Mouse (Mus musculus): Measurements from ENCODE around the gene Csrp1. TPM values are rescaled to one million over a fixed set of nuclear protein-coding genes. Genes with fewer than 3 reads are reported as not detected.

Gene Csrp1
- polyA plus RNA-seq (2014; fragmentation: Illumina TruSeq; extraction: RNeasy Lipid Tissue Mini Kit (QIAGEN cat#74804); ENCODE audit: low read depth, low replicate concordance): 4.2 TPM

DNA sequence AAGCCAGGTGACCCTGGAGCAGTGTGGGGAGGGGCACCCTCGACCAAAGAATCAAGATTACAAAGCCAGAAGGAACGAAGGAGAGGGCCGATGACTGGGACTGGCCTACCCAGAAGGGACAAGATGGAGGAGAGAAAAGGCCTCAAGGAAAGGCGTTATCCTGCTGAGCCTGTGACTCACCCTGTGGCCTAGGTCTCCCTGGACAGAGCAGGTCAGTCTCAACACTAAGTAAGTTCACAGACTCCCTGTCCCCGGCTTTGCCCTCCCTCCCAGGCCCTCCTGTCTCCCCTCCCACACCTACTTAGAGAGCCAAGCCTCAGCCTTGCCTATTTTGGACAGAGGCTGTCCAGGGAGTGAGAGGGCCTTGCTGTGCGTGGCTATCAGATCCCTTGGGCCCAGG lies at the start of gene Csrp1:
Csrp1 (plus strand) TSS at position 79 of the 400 bp plus-strand sequence.

DNA sequence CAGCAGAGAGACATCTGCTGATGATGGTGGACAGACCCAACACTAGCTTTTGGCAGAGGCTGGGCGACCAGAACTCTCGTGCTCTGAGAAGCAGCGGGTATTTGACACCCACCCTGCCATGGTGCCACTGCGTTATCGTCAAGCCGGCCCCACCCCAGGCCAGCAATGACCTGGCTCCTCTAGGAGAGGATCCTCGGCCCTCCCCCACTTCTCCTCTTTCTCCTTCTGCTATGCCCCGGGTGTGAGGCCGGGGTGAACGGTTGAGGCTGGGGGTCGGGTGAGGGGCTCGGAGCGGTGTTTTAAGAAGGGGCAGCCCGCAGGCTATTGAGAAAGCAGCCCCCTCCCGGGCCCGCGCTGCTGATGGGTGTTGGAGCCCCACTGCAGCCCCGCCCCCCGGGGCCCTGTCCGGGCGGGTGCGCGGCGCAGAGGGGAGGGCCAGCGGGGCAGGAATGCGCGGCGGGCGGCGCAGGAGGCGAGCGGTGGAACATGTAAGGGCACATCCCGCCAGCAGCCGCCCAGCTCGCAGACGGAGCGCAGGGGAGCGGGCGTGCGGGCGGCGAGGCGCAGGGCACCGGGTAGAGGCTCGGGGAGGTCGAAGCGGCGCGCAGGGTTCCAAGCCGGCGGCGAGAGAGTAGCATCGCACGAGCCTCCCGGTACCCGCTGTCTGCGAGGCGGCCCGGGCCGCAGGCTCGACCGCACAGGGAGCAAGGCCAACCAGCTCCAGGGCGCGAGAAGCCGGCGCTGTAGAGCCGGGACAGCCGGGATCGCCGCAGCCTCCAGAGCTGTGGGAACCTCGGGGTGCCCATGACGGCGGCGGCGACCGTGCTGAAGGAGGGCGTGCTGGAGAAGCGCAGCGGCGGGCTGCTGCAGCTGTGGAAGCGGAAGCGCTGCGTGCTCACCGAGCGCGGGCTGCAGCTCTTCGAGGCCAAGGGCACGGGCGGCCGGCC lies 46.1 kb downstream of the Csrp1 start, which contains the start of gene Phlda3:
Phlda3 (plus strand) TSS at position 475 of the 947 bp plus-strand sequence.

GRCm38 (mm10) chr1:135778780-135779535 lies 59.1 kb downstream of the Csrp1 start, which contains the start of gene Tnni1:
Gene Tnni1, plus strand, starts transcription at chr1:135779434.

Other genes starting within 250 kb of the Csrp1 start
- 1.2 TPM for gene Nav1, start 112.8 kb upstream of the Csrp1 start, polyA plus RNA-seq (2014; fragmentation: Illumina TruSeq; extraction: RNeasy Lipid Tissue Mini Kit (QIAGEN cat#74804); ENCODE audit: low read depth, low replicate concordance)
- gene Phlda3, start 46.1 kb downstream of the Csrp1 start, polyA plus RNA-seq (2014; fragmentation: Illumina TruSeq; extraction: RNeasy Lipid Tissue Mini Kit (QIAGEN cat#74804); ENCODE audit: low read depth, low replicate concordance): not detected
- not detected for gene Tnni1, start 59.4 kb downstream of the Csrp1 start, polyA plus RNA-seq (2014; fragmentation: Illumina TruSeq; extraction: RNeasy Lipid Tissue Mini Kit (QIAGEN cat#74804); ENCODE audit: low read depth, low replicate concordance)
- gene Lad1, start 98.5 kb downstream of the Csrp1 start, polyA plus RNA-seq (2014; fragmentation: Illumina TruSeq; extraction: RNeasy Lipid Tissue Mini Kit (QIAGEN cat#74804); ENCODE audit: low read depth, low replicate concordance): 0.29 TPM
- gene Tnnt2, start 116.3 kb downstream of the Csrp1 start, polyA plus RNA-seq (2014; fragmentation: Illumina TruSeq; extraction: RNeasy Lipid Tissue Mini Kit (QIAGEN cat#74804); ENCODE audit: low read depth, low replicate concordance): not detected
- not detected for gene Pkp1, start 199.1 kb downstream of the Csrp1 start, polyA plus RNA-seq (2014; fragmentation: Illumina TruSeq; extraction: RNeasy Lipid Tissue Mini Kit (QIAGEN cat#74804); ENCODE audit: low read depth, low replicate concordance)